Mouse (Mus musculus): ENCODE data around the gene Usp15. TPM values are rescaled to one million over a fixed set of nuclear protein-coding genes. Genes with fewer than 3 reads are reported as not detected.

Gene Usp15
- total and polyA plus RNA-seq, 3 experiments, result 65.4 to 124 (median 113) TPM

GRCm38 (mm10) chr10:123209517-123209916 lies 12.7 kb upstream of the Usp15 start:
- Histone ChIP-seq H3K4me2 (ENCODE audit: insufficient read depth, low read depth, poor library complexity, severe bottlenecking) (peak overlapping the region; percentile 4), H3K36me3 (replicated peaks in 1 of 2; ENCODE audit: control insufficient read depth in 1 of 2, insufficient read depth in 1 of 2, low read length in 1 of 2) (no peaks in the 10 kb centered on the region), H3K79me2 (replicated peaks; ENCODE audit: control insufficient read depth, extremely low read depth, insufficient read depth, poor library complexity, severe bottlenecking) (no peaks in the 10 kb centered on the region), H3K4me3 (replicated peaks in 1 of 3; ENCODE audit: low read depth in 2 of 3, low read length in 2 of 3, poor library complexity in 1 of 3) (no peak overlapping the region), H3K27ac (ENCODE audit: insufficient read depth, low read depth) (no peak overlapping the region), H3K27me3 (replicated peaks) (no peaks in the 10 kb centered on the region), H3K4me1 (ENCODE audit: control insufficient read depth in 1 of 2, insufficient read depth in 2 of 2) (peaks cover 0 to 11% of the 10 kb centered on the region in 2 experiments; a peak in 3 of 4 replicates), H3K9ac (ENCODE audit: insufficient read depth, low read depth) (no peak overlapping the region), H3K9me3 (replicated peaks; ENCODE audit: low read length) (no peaks in the 10 kb centered on the region)
- dilution Hi-C loops (cut with MboI; ENCODE audit: extremely low pct_ligation_motif_present, extremely low pct_unique_long_range_greater_than_20kb, low sequenced_read_pairs), result no loop called here
- no peak for DNase-seq (ENCODE audit: extremely low read depth)
- in situ Hi-C loops (cut with MboI; ENCODE audit: low pct_ligation_motif_present, low pct_unique_long_range_greater_than_20kb, low sequenced_read_pairs), result no loop called here
- TF ChIP-seq ZMIZ1 (IDR thresholded peaks at IDR 0.05; ENCODE audit: low read depth, low read length) (no peak), MEF2A (IDR thresholded peaks at IDR 0.05; ENCODE audit: borderline replicate concordance, low read depth, low read length) (no peak), KAT2A (IDR thresholded peaks at IDR 0.05; ENCODE audit: insufficient replicate concordance, low read length) (no peak), USF1 (IDR thresholded peaks at IDR 0.05; ENCODE audit: low read depth, low read length) (no peak), RAD21 (IDR thresholded peaks at IDR 0.05; ENCODE audit: low read depth, low read length) (no peak), HCFC1 (IDR thresholded peaks at IDR 0.05; ENCODE audit: low read depth, low read length) (no peak), POLR2AphosphoS2 (IDR thresholded peaks at IDR 0.05; ENCODE audit: low read depth, low read length) (no peak), ETS1 (conservative IDR thresholded peaks at IDR 0.05; ENCODE audit: low read depth, low read length) (no peak), NRF1 (IDR thresholded peaks at IDR 0.05; ENCODE audit: low read depth, low read length) (no peak), ZC3H11A (IDR thresholded peaks at IDR 0.05; ENCODE audit: low read depth, low read length) (no peak), USF2 (conservative IDR thresholded peaks at IDR 0.05; ENCODE audit: low read depth, low read length) (no peak)

GRCm38 (mm10) chr10:123208336-123208735 lies 11.5 kb upstream of the Usp15 start:
- dilution Hi-C loops (cut with MboI; ENCODE audit: extremely low pct_ligation_motif_present, extremely low pct_unique_long_range_greater_than_20kb, low sequenced_read_pairs) (no loop called here), in situ Hi-C loops (cut with MboI; ENCODE audit: low pct_ligation_motif_present, low pct_unique_long_range_greater_than_20kb, low sequenced_read_pairs) (no loop called here)
- Histone ChIP-seq H3K36me3 (replicated peaks in 1 of 2; ENCODE audit: control insufficient read depth in 1 of 2, insufficient read depth in 1 of 2, low read length in 1 of 2) (no peaks in the 10 kb centered on the region), H3K27me3 (replicated peaks) (no peaks in the 10 kb centered on the region), H3K4me1 (ENCODE audit: control insufficient read depth in 1 of 2, insufficient read depth in 2 of 2) (peaks cover 0 to 11% of the 10 kb centered on the region in 2 experiments; a peak in 3 of 4 replicates), H3K9ac (ENCODE audit: insufficient read depth, low read depth) (no peak overlapping the region), H3K79me2 (replicated peaks; ENCODE audit: control insufficient read depth, extremely low read depth, insufficient read depth, poor library complexity, severe bottlenecking) (no peaks in the 10 kb centered on the region), H3K27ac (ENCODE audit: insufficient read depth, low read depth) (no peak overlapping the region), H3K9me3 (replicated peaks; ENCODE audit: low read length) (no peaks in the 10 kb centered on the region), H3K4me3 (replicated peaks in 1 of 3; ENCODE audit: low read depth in 2 of 3, low read length in 2 of 3, poor library complexity in 1 of 3) (no peak overlapping the region), H3K4me2 (ENCODE audit: insufficient read depth, low read depth, poor library complexity, severe bottlenecking) (no peak overlapping the region)
- no peak for DNase-seq (ENCODE audit: extremely low read depth)
- TF ChIP-seq HCFC1 (IDR thresholded peaks at IDR 0.05; ENCODE audit: low read depth, low read length), result no peak
- TF ChIP-seq NRF1 (IDR thresholded peaks at IDR 0.05; ENCODE audit: low read depth, low read length), result no peak
- TF ChIP-seq RCOR1 (conservative IDR thresholded peaks at IDR 0.05; ENCODE audit: low read depth, low read length), result no peak
- TF ChIP-seq BHLHE40 (IDR thresholded peaks at IDR 0.05; ENCODE audit: low read depth, low read length), result no peak
- no peak for TF ChIP-seq UBTF (IDR thresholded peaks at IDR 0.05; ENCODE audit: low read depth, low read length)

Measured in CH12.LX (cell line).